In the genomic region with DNA sequence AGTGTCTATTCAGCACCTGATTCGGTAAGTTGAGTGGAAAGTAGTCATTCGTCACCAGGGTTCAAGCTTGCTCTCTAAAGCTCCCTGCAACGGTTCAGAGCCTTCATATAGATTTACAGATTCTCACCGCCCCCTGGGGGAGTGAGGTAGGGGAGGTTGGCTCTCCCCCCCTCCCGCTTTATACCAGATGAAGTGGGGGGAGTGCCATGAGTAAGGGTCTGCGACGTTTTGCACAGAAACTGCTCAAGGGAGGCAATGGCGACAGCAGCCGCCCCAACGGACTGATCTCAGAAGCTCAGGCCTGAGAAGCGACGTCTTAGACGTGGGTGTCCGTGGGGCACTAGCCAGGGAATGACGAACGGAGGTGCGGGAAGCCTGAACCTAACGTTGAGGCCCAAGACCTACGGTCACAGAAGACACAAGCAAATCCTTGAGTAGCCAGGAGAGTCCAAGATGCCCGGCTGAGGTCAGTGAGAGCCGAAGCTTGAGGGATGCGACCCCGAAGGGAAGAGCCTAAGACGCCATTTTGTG, we compare ENCODE assay signal across 7 mouse cellular contexts. TPM values are rescaled to one million over a fixed set of nuclear protein-coding genes. Genes with fewer than 3 reads are reported as not detected.
DNase-seq lines count a peak whose midpoint lies in the region; ATAC-seq and TF ChIP-seq lines count a peak whose summit lies in the region.

No protein-coding gene starts in this region.

- peak overlapping the region; percentile 82 for H3K27ac ChIP-seq in lung, embryonic 14.5 days (ENCODE audit: low read depth)
- peak overlapping the region; percentile 90 for H3K27ac ChIP-seq in embryonic facial prominence, embryonic 10.5 days (replicated peaks)
- peak overlapping the region; percentile 91 for H3K27ac ChIP-seq in hindbrain, embryonic 15.5 days (replicated peaks)
- peak overlapping the region; percentile 90 for H3K27ac ChIP-seq in midbrain, embryonic 14.5 days (replicated peaks; ENCODE audit: low read depth, low read length)

- WGBS in lung, embryonic 14.5 days = under 1% methylated on average over 24 of the region's 24 CpGs
- under 1% methylated on average over 24 of the region's 24 CpGs for WGBS in embryonic facial prominence, embryonic 10.5 days
- WGBS in hindbrain, embryonic 15.5 days = under 1% methylated on average over 24 of the region's 24 CpGs
- WGBS in midbrain, embryonic 14.5 days = under 1% methylated on average over 24 of the region's 24 CpGs

- DNase-seq in lung, embryonic 14.5 days = no peak
- no peak for DNase-seq in lung, postnatal 25 days (ENCODE audit: low spot score)
- DNase-seq in embryonic facial prominence, embryonic 10.5 days (ENCODE audit: low spot score) = no peak
- no peak for DNase-seq in midbrain, embryonic 14.5 days
- no peak for DNase-seq in adrenal gland, postnatal 36 days
- no peak for DNase-seq in urinary bladder, postnatal 10 days (ENCODE audit: low spot score)

- peak overlapping the region; percentile 74 for H3K9ac ChIP-seq in lung, embryonic 14.5 days
- H3K9ac ChIP-seq in hindbrain, embryonic 15.5 days = peak overlapping the region; percentile 87
- H3K9ac ChIP-seq in midbrain, embryonic 14.5 days (replicated peaks; ENCODE audit: low read length) = peak overlapping the region; percentile 78

- H3K4me2 ChIP-seq in lung, embryonic 14.5 days = peak overlapping the region; percentile 87
- peak overlapping the region; percentile 76 for H3K4me2 ChIP-seq in hindbrain, embryonic 15.5 days
- H3K4me2 ChIP-seq in midbrain, embryonic 14.5 days (ENCODE audit: low read length) = peak overlapping the region; percentile 90

- no peaks in the 10 kb centered on the region for H3K27me3 ChIP-seq in lung, embryonic 14.5 days (ENCODE audit: insufficient read depth, low read length)
- H3K27me3 ChIP-seq in embryonic facial prominence, embryonic 10.5 days (replicated peaks; ENCODE audit: low read depth, poor library complexity, severe bottlenecking) = no peaks in the 10 kb centered on the region
- H3K27me3 ChIP-seq in hindbrain, embryonic 15.5 days = no peaks in the 10 kb centered on the region
- H3K27me3 ChIP-seq in midbrain, embryonic 14.5 days (ENCODE audit: control insufficient read depth, insufficient read depth, low read length) = no peaks in the 10 kb centered on the region

- ATAC-seq in lung, embryonic 14.5 days (ENCODE audit: insufficient read depth) = no peak; the same call in none of the 2 replicates
- peak; percentile 1 for ATAC-seq in hindbrain, embryonic 15.5 days (ENCODE audit: low FRiP score, low read depth)
- no peak; the same call in 1 of the 2 replicates for ATAC-seq in midbrain, embryonic 14.5 days (ENCODE audit: low FRiP score, low TSS enrichment)

- H3K36me3 ChIP-seq in lung, embryonic 14.5 days (ENCODE audit: insufficient read depth) = peaks cover 29% of the 10 kb centered on the region
- H3K36me3 ChIP-seq in embryonic facial prominence, embryonic 10.5 days (replicated peaks) = peaks cover 23% of the 10 kb centered on the region
- peaks cover 8% of the 10 kb centered on the region for H3K36me3 ChIP-seq in hindbrain, embryonic 15.5 days
- peaks cover 12% of the 10 kb centered on the region for H3K36me3 ChIP-seq in midbrain, embryonic 14.5 days (ENCODE audit: control insufficient read depth, insufficient read depth, low read length)

- no peaks in the 10 kb centered on the region for H3K9me3 ChIP-seq in lung, embryonic 14.5 days (ENCODE audit: low read depth, low read length)
- H3K9me3 ChIP-seq in embryonic facial prominence, embryonic 10.5 days = no peaks in the 10 kb centered on the region
- no peaks in the 10 kb centered on the region for H3K9me3 ChIP-seq in hindbrain, embryonic 15.5 days
- H3K9me3 ChIP-seq in midbrain, embryonic 14.5 days (ENCODE audit: control insufficient read depth, low read length) = no peaks in the 10 kb centered on the region

- TF ChIP-seq CTCF in lung, embryonic 14.5 days (IDR thresholded peaks at IDR 0.05; ENCODE audit: low read depth) = no peak

- peak overlapping the region; percentile 85 for H3K4me3 ChIP-seq in lung, embryonic 14.5 days (ENCODE audit: low read depth, low read length)
- peak overlapping the region; percentile 89 for H3K4me3 ChIP-seq in embryonic facial prominence, embryonic 10.5 days
- H3K4me3 ChIP-seq in hindbrain, embryonic 15.5 days = peak overlapping the region; percentile 90
- H3K4me3 ChIP-seq in midbrain, embryonic 14.5 days (replicated peaks; ENCODE audit: low read depth, low read length) = peak overlapping the region; percentile 88

- H3K4me1 ChIP-seq in lung, embryonic 14.5 days (ENCODE audit: insufficient read depth) = 0 out of 2 replicates have a peak, but pooled peaks cover 4% of the 10 kb centered on the region
- peaks cover 21% of the 10 kb centered on the region for H3K4me1 ChIP-seq in embryonic facial prominence, embryonic 10.5 days
- H3K4me1 ChIP-seq in hindbrain, embryonic 15.5 days (replicated peaks) = peaks cover 42% of the 10 kb centered on the region
- peaks cover 15% of the 10 kb centered on the region for H3K4me1 ChIP-seq in midbrain, embryonic 14.5 days (ENCODE audit: control insufficient read depth, insufficient read depth, low read length)

RNA-seq across cellular contexts. Expression of gene Akap8l, which starts 0.5 kb away (rescaled TPM):
- polyA plus RNA-seq in lung, embryonic 14.5 days (2014; fragmentation: Nextera tagmentation; extraction: Ambion mirVana) = 68.7 and 82.0 TPM in 2 replicates
- 93.0 and 94.5 TPM in 2 replicates for polyA plus RNA-seq in embryonic facial prominence, embryonic 10.5 days (2016; fragmentation: Nextera tagmentation; extraction: Ambion mirVana)
- polyA plus RNA-seq in hindbrain, embryonic 15.5 days (2015; fragmentation: Nextera tagmentation; extraction: Ambion mirVana) = 161 and 171 TPM in 2 replicates
- polyA plus RNA-seq in midbrain, embryonic 14.5 days (2014; fragmentation: Nextera tagmentation; extraction: Ambion mirVana) = 115 and 122 TPM in 2 replicates
- total RNA-seq in adrenal gland, postnatal 36 days (2021) = 100 to 1,000 TPM in 1 of 2 experiments, 10 to 100 TPM in 1; 81.2 to 102 TPM

RNA-seq across cellular contexts. Expression of gene Akap8, which starts 28.9 kb away (rescaled TPM):
- polyA plus RNA-seq in lung, embryonic 14.5 days (2014; fragmentation: Nextera tagmentation; extraction: Ambion mirVana) = 45.4 and 54.3 TPM in 2 replicates
- polyA plus RNA-seq in embryonic facial prominence, embryonic 10.5 days (2016; fragmentation: Nextera tagmentation; extraction: Ambion mirVana) = 152 and 159 TPM in 2 replicates
- 102 and 106 TPM in 2 replicates for polyA plus RNA-seq in hindbrain, embryonic 15.5 days (2015; fragmentation: Nextera tagmentation; extraction: Ambion mirVana)
- polyA plus RNA-seq in midbrain, embryonic 14.5 days (2014; fragmentation: Nextera tagmentation; extraction: Ambion mirVana) = 51.6 and 56.0 TPM in 2 replicates
- 10 to 100 TPM; 55.1 to 77.5 TPM for total RNA-seq in adrenal gland, postnatal 36 days (2021)

RNA-seq across cellular contexts. Expression of gene Wiz, which starts 39.3 kb away (rescaled TPM):
- 41.8 and 48.1 TPM in 2 replicates for polyA plus RNA-seq in lung, embryonic 14.5 days (2014; fragmentation: Nextera tagmentation; extraction: Ambion mirVana)
- 35.1 and 35.2 TPM in 2 replicates for polyA plus RNA-seq in embryonic facial prominence, embryonic 10.5 days (2016; fragmentation: Nextera tagmentation; extraction: Ambion mirVana)
- 38.7 and 45.8 TPM in 2 replicates for polyA plus RNA-seq in hindbrain, embryonic 15.5 days (2015; fragmentation: Nextera tagmentation; extraction: Ambion mirVana)
- polyA plus RNA-seq in midbrain, embryonic 14.5 days (2014; fragmentation: Nextera tagmentation; extraction: Ambion mirVana) = 40.8 and 59.2 TPM in 2 replicates
- 10 to 100 TPM; 48.5 to 49.9 TPM for total RNA-seq in adrenal gland, postnatal 36 days (2021)

RNA-seq across cellular contexts. Expression of gene Rasal3, which starts 53.5 kb away (rescaled TPM):
- polyA plus RNA-seq in lung, embryonic 14.5 days (2014; fragmentation: Nextera tagmentation; extraction: Ambion mirVana) = 0.93 and 1.0 TPM in 2 replicates
- polyA plus RNA-seq in embryonic facial prominence, embryonic 10.5 days (2016; fragmentation: Nextera tagmentation; extraction: Ambion mirVana) = 0.64 and 0.85 TPM in 2 replicates
- 0.42 and 0.65 TPM in 2 replicates for polyA plus RNA-seq in hindbrain, embryonic 15.5 days (2015; fragmentation: Nextera tagmentation; extraction: Ambion mirVana)
- 0.39 and 0.50 TPM in 2 replicates for polyA plus RNA-seq in midbrain, embryonic 14.5 days (2014; fragmentation: Nextera tagmentation; extraction: Ambion mirVana)
- total RNA-seq in adrenal gland, postnatal 36 days (2021) = 1 to 10 TPM; 1.2 to 1.8 TPM
